Mouse (Mus musculus) heart, embryonic 14.5 days (tissue): Measurements from ENCODE around the gene Tctn1. TPM values are rescaled to one million over a fixed set of nuclear protein-coding genes. Genes with fewer than 3 reads are reported as not detected.

ENCODE experiments used
- ATAC-seq: fragments of 200-750 bp; cut with Nextera tagmentation; 2 replicates; pipeline ENCODE4 v1.8.0; 2017; ENCODE audit warnings: low read depth, moderate TSS enrichment; ENCODE audit not compliant: insufficient number of reproducible peaks, insufficient read depth, low FRiP score
- H3K27ac ChIP-seq, 2 experiments: fragments of 200-500 bp in 1 of 2; fragments of 300-500 bp in 1 of 2; sonication (generic) in 1 of 2; replicated peaks in 1 of 2; 2 replicates each; pipeline ENCODE4 v1.5.1; 2012 to 2014; ENCODE audit warnings: low read depth in 2 of 2, low read length in 2 of 2, control low read depth in 1 of 2, mild to moderate bottlenecking in 1 of 2, mixed read lengths in 1 of 2; ENCODE audit not compliant: control insufficient read depth in 1 of 2, insufficient read depth in 1 of 2
- H3K27me3 ChIP-seq: fragments of 300-500 bp; sonication (generic); 2 replicates; pipeline ENCODE4 v1.6.1; 2014; ENCODE audit warnings: mild to moderate bottlenecking, low read length, control low read depth; ENCODE audit not compliant: control insufficient read depth, insufficient read depth
- H3K36me3 ChIP-seq: fragments of 300-500 bp; sonication (generic); 2 replicates; pipeline ENCODE4 v1.6.1; 2014; ENCODE audit warnings: mild to moderate bottlenecking, control low read depth, low read length, mixed read lengths; ENCODE audit not compliant: control insufficient read depth, insufficient read depth
- H3K4me1 ChIP-seq, 2 experiments: fragments of 200-500 bp in 1 of 2; fragments of 300-500 bp in 1 of 2; sonication (generic) in 1 of 2; 2 replicates each; pipeline ENCODE4 v1.6.1; 2012 to 2014; ENCODE audit warnings: low read length in 2 of 2, control low read depth in 1 of 2, mixed read lengths in 1 of 2; ENCODE audit not compliant: control insufficient read depth in 2 of 2, insufficient read depth in 2 of 2
- H3K4me2 ChIP-seq: fragments of 300-500 bp; sonication (generic); 2 replicates; pipeline ENCODE4 v1.6.1; 2014; ENCODE audit warnings: mild to moderate bottlenecking, low read length
- H3K4me3 ChIP-seq, 2 experiments: fragments of 200-500 bp in 1 of 2; fragments of 300-500 bp in 1 of 2; sonication (generic) in 1 of 2; 2 replicates each; pipeline ENCODE4 v1.5.1; 2012 to 2014; ENCODE audit warnings: low read length in 2 of 2, mild to moderate bottlenecking in 2 of 2, control low read depth in 1 of 2, low read depth in 1 of 2, moderate library complexity in 1 of 2; ENCODE audit not compliant: control insufficient read depth in 1 of 2, insufficient read depth in 1 of 2
- H3K9ac ChIP-seq: fragments of 300-500 bp; sonication (generic); 2 replicates; pipeline ENCODE4 v1.6.1; 2014; ENCODE audit warnings: mild to moderate bottlenecking, low read length
- H3K9me3 ChIP-seq: fragments of 300-500 bp; sonication (generic); 2 replicates; pipeline ENCODE4 v1.6.1; 2016; ENCODE audit warnings: low read length, control low read depth; ENCODE audit not compliant: control insufficient read depth
- WGBS: fragments of 180-500 bp; shearing (Covaris S2); extraction: QIAGEN DNeasy Blood & Tissue Kit; methylation state at CpG from one replicate; pipeline ENCODE4 v1.1.7; 2014; 5-methylcytosine and 5-hydroxymethylcytosine counted together
- polyA plus RNA-seq: library from polyadenylated mRNA; unstranded; fragments of >200 nt; fragmentation: Nextera tagmentation; extraction: Ambion mirVana; gene quantifications from 2 replicates; pipeline ENCODE4 v1.2.1, GENCODE M21; 2014

Tctn1 gene
- polyA plus RNA-seq, 1 experiment from 2014 or later = 3.4 TPM

GRCm38 (mm10) chr5:122272821-122273220 is 8.6 kb upstream of the Tctn1 start:
- WGBS = 78% methylated on average over 5 of the region's 5 CpGs
- H3K27me3 ChIP-seq = no peaks in the 10 kb centered on the region

GRCm38 (mm10) chr5:122268858-122269604 is 4.8 kb upstream of the Tctn1 start:
- Histone ChIP-seq H3K9ac (no peak overlapping the region), H3K4me3 (no peak overlapping the region), H3K4me1 (peaks cover 0 to 2% of the 10 kb centered on the region in 2 experiments; a peak in 1 of 4 replicates), H3K27ac (no peak overlapping the region), H3K9me3 (no peaks in the 10 kb centered on the region), H3K4me2 (no peak overlapping the region), H3K27me3 (no peaks in the 10 kb centered on the region), H3K36me3 (no peaks in the 10 kb centered on the region)
- 47% methylated on average over 12 of the region's 12 CpGs for WGBS
- no peak for ATAC-seq

More at GRCm38 (mm10) chr5:122272821-122273220, 8.6 kb upstream of the Tctn1 start:
- no peak overlapping the region for H3K4me3 ChIP-seq
- no peak overlapping the region for H3K27ac ChIP-seq
- no peak overlapping the region for H3K9ac ChIP-seq
- no peak for ATAC-seq
- no peaks in the 10 kb centered on the region for H3K36me3 ChIP-seq
- no peaks in the 10 kb centered on the region for H3K9me3 ChIP-seq
- H3K4me2 ChIP-seq = no peak overlapping the region
- H3K4me1 ChIP-seq = no peaks in the 10 kb centered on the region

GRCm38 (mm10) chr5:122267899-122268298 is 3.6 kb upstream of the Tctn1 start:
- H3K27me3 ChIP-seq = no peaks in the 10 kb centered on the region
- no peaks in the 10 kb centered on the region for H3K9me3 ChIP-seq
- no peaks in the 10 kb centered on the region for H3K36me3 ChIP-seq
- no peak for ATAC-seq
- no peak overlapping the region for H3K27ac ChIP-seq
- no peak overlapping the region for H3K9ac ChIP-seq
- peaks cover 2 to 8% of the 10 kb centered on the region in 2 experiments; a peak in 3 of 4 replicates for H3K4me1 ChIP-seq
- H3K4me2 ChIP-seq = no peak overlapping the region
- no peak overlapping the region for H3K4me3 ChIP-seq
- 23% methylated on average over 5 of the region's 5 CpGs for WGBS

GRCm38 (mm10) chr5:122267136-122267535 is 2.9 kb upstream of the Tctn1 start:
- ATAC-seq = no peak
- Histone ChIP-seq H3K4me1 (peaks cover 2 to 8% of the 10 kb centered on the region in 2 experiments; a peak in 3 of 4 replicates), H3K27ac (no peak overlapping the region), H3K9me3 (no peaks in the 10 kb centered on the region), H3K27me3 (no peaks in the 10 kb centered on the region), H3K4me2 (no peak overlapping the region), H3K9ac (no peak overlapping the region), H3K4me3 (no peak overlapping the region), H3K36me3 (no peaks in the 10 kb centered on the region)
- 71% methylated on average over 7 of the region's 7 CpGs for WGBS

- peaks cover 2 to 8% of the 10 kb centered on the region in 2 experiments; a peak in 3 of 4 replicates for H3K4me1 ChIP-seq
- H3K36me3 ChIP-seq = 0 out of 2 replicates have a peak, but pooled peaks cover 3% of the 10 kb centered on the region
- H3K4me3 ChIP-seq = no peak overlapping the region
- no peak overlapping the region for H3K9ac ChIP-seq
- H3K4me2 ChIP-seq = no peak overlapping the region
- WGBS = 89% methylated on average over 2 of the region's 2 CpGs
- H3K9me3 ChIP-seq = no peaks in the 10 kb centered on the region
- H3K27me3 ChIP-seq = no peaks in the 10 kb centered on the region
- no peak for ATAC-seq
- no peak overlapping the region for H3K27ac ChIP-seq
Measured at GRCm38 (mm10) chr5:122265942-122266341, 1.7 kb upstream of the Tctn1 start.

GRCm38 (mm10) chr5:122265187-122265586 is 927 bp upstream of the Tctn1 start:
- H3K27ac ChIP-seq = no peak overlapping the region
- no peak for ATAC-seq
- no peaks in the 10 kb centered on the region for H3K27me3 ChIP-seq
- 0 out of 2 replicates have a peak, but pooled peaks cover 3% of the 10 kb centered on the region for H3K36me3 ChIP-seq
- no peak overlapping the region for H3K4me3 ChIP-seq
- peaks cover 2 to 8% of the 10 kb centered on the region in 2 experiments; a peak in 3 of 4 replicates for H3K4me1 ChIP-seq
- H3K9me3 ChIP-seq = no peaks in the 10 kb centered on the region
- no peak overlapping the region for H3K9ac ChIP-seq
- H3K4me2 ChIP-seq = no peak overlapping the region
- WGBS = 71% methylated on average over 3 of the region's 3 CpGs

GRCm38 (mm10) chr5:122262104-122262503 is 2.2 kb downstream of the Tctn1 start:
- no peak for ATAC-seq
- no peak overlapping the region for H3K9ac ChIP-seq
- H3K27me3 ChIP-seq = no peaks in the 10 kb centered on the region
- H3K4me3 ChIP-seq = no peak overlapping the region
- H3K4me2 ChIP-seq = no peak overlapping the region
- WGBS = 51% methylated on average over 7 of the region's 7 CpGs
- no peaks in the 10 kb centered on the region for H3K9me3 ChIP-seq
- H3K4me1 ChIP-seq = peaks cover 2 to 8% of the 10 kb centered on the region in 2 experiments; a peak in 3 of 4 replicates
- H3K27ac ChIP-seq = no peak overlapping the region
- H3K36me3 ChIP-seq = peaks cover 22% of the 10 kb centered on the region
